Mouse (Mus musculus) megakaryocyte, adult 5-6 weeks (primary cell): ENCODE measurements around the gene Zranb3. TPM values are rescaled to one million over a fixed set of nuclear protein-coding genes. Genes with fewer than 3 reads are reported as not detected.
"Not testable (repeated sequence)": the region's sequence is repeated elsewhere in the genome, so short reads cannot be mapped to it uniquely, and the experiment has no call there.

Experiments used
- ATAC-seq: 2 replicates; pipeline ENCODE4 v1.8.0; 2016; ENCODE audit warnings: mild to moderate bottlenecking, inconsistent platforms; ENCODE audit not compliant: poor library complexity, severe bottlenecking
- total RNA-seq, 2 experiments: library from RNA; stranded (forward) in 1 of 2; stranded (reverse) in 1 of 2; fragments of 153-499, 151-499 nt in 1 of 2; fragments of 221-1000, 200-1000 nt in 1 of 2; gene quantifications; 2 replicates each; pipeline versions ENCODE4 v1.2.3 to v1.2.4; 2015 to 2017

Zranb3 gene
- total RNA-seq (2015) = 3.7 and 9.0 TPM in 2 replicates
- 6.4 TPM in 2 replicates for total RNA-seq (2017)

- peak; percentile 86 for ATAC-seq
Observed at GRCm38 (mm10) chr1:128102641-128103461, at the start of gene Zranb3, which contains the start of gene R3hdm1. Gene Zranb3, minus strand, starts transcription at chr1:128103047. Gene R3hdm1, plus strand, starts transcription at chr1:128103301.

DNA sequence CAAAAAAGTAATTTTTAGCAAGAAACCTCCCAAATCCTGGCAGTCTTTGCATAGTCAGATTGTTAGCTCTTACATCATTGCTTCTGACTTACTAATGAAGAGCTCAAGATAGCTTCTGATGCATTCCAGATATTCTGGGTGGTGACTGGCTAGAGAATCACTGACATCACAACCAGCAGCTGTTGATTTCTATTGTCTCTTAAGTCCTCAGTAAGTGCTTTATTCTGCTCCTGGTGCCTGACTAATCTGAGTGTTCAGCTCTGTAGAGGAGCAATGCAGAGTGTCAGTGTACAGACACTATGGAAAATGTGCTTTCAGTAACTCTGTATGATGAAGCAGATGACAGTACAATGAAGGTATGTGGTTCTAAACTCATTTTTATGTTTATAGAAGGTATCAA lies 38.9 kb upstream of the Zranb3 start:
- ATAC-seq = no peak

DNA sequence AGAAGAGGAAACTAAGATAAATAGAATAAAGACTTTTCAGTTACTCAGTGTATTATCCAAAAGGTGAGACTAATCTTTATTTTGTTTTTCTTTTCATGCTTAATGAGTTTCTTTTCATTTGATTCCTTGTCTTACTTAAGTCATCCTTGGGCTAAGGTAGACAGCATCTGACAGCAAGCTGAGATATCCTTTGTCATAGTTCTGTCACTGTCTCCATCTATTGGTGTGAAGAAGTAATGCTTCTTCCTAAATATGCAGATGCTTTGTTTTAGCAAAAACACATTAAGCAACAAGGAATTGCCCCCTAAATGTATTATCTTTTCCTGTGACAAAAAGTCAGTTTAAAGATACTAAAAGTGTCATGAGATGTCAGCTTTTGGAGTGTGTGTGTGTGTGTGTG lies 38.2 kb upstream of the Zranb3 start:
- no peak for ATAC-seq

DNA sequence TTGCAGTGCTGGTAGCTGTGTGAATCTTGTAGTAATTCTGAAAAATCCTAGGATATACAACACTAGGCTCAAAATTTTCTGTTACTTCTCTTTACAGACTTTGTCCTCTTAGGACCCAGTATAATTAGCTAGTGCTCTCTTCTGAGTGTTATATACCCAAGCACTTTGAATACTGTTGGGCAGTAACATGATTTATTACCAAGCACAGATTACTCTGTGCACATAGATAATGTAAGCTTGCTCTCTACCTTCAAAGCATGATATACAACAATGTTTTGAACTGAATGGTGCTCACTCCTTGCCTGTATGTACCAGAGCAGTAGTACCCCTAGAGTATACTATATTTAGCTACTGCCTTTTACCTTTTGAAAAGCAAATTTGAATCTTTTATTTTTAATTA lies 33.4 kb upstream of the Zranb3 start:
- ATAC-seq = not testable (repeated sequence)

GRCm38 (mm10) chr1:128120913-128121627 lies 18.2 kb upstream of the Zranb3 start:
- no peak for ATAC-seq

DNA sequence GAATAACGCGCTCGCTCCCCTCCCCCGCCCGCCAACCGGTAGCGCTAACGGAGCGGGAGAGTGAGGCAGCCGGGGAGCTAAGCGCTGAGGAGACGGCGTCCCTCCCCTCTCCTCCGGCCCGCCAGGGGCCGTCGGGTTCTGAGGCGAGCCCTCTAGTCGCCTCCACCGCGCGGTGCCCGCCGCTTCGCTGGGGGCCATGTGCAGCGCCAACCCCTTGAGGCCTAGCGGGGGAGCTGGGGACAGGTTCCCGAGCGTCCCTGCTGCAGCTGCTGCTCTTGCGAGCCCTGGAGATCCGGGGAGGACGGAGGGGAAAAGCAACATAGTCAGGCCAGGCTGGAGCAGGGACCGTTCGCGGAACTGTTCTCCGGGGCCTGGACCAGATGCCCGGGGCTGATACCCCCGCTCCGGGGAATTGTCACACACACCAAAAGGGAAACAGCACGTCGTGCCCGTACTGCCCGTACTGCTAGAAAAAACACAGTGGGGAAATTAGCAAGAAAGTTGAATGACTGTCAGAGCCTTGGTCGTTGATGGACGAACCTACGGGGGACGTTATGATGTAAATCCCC lies 757 bp upstream of the Zranb3 start:
- ATAC-seq = peak; percentile 20

- ATAC-seq = peak; percentile 41
Observed at GRCm38 (mm10) chr1:128102251-128102640, 601 bp downstream of the Zranb3 start.

DNA sequence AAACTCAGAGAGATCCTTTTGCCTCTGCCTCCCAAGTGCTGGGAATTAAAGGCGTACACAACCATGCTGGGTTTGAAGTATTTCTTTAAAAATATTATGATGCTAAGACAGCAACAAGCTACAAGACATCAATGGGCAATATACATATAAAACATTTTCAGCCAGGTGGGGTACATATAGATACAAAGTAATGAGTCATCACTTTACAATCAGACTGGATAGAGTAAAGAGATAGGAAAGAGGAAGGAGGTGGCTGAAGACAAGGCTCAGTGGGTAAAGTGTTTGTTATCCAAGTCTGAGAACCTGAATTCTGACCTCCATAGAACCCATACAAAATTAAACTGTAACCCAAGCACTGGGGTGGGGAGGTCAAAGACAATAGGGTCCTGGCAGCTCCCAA lies 4.5 kb downstream of the Zranb3 start:
- ATAC-seq = no peak

- ATAC-seq = no peak
Observed at GRCm38 (mm10) chr1:128094686-128095085, 8.2 kb downstream of the Zranb3 start.

DNA sequence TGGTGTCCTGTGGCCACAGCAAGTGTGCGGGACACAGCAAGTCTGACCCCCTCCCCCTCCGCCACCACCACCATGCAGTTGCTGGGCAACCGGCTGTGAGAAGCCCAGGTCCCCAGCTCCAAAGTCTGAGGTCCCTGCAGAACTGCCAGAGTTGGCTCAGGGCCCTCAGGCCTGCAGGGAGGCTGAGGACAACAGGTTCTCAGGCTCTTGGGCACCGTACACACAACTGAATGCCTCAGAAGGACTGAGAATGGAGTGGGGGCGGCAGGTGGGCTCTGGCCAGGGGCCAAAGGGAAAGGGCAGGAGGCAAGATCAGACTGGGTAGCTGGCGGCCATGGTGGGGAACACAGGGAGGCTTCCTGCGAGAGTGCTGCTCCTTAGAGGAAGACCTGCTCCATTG lies 20.0 kb downstream of the Zranb3 start:
- ATAC-seq = no peak

- no peak for ATAC-seq
Observed at GRCm38 (mm10) chr1:128081873-128082272, 21.0 kb downstream of the Zranb3 start.

DNA sequence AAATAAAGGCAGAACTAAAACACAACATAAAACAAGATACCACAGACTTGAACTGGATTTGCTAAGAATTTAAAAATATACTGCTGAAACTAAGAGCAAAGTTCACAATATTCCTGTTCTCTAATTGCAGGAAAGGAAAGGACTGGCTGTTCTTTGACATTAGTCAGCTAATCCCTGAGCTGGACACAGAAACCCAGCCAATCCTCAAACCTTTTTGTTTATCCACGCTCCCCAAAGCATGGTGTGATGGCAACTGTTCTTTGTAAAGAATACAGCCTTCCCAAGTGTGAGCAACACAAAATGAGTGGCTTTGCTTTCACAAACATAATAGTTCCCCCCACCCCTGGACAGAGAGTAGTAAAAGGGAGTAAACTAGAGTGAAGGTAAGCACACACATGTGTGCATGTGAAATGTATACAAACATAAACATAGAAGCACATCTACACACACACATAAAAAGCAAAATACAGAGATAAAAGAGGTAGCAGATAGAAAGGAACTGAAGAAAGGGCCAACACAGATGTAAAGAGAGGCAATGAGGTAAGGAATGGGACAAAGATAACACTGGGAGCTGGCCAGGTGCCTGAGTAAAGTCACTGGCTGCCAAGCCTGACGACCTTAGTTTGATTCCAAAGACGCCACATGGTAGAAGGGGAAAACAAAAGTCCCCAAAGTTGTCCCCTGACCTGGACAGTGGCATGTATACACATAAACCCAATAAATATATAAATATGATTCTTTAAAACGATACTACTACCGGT lies 21.7 kb downstream of the Zranb3 start:
- no peak for ATAC-seq

GRCm38 (mm10) chr1:128078646-128079045 lies 24.2 kb downstream of the Zranb3 start:
- no peak for ATAC-seq

DNA sequence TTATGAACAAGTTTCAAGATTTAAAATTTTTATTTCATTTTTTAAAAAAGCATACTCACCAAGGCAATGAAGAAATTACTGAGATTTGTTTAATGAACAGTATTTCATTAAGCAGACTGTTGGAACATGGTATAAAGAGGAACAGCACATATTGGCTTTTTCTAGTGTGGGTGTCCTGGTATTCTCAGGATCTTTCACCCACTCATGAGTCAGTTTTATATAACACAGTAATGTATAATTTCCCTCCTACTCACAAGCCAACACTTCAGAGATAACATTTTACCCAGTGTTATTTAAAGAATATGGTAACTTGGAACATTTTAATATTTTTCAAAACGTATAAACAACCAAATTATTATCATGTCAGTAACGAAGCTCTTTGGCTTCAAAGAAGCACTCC lies 25.1 kb downstream of the Zranb3 start:
- no peak for ATAC-seq

DNA sequence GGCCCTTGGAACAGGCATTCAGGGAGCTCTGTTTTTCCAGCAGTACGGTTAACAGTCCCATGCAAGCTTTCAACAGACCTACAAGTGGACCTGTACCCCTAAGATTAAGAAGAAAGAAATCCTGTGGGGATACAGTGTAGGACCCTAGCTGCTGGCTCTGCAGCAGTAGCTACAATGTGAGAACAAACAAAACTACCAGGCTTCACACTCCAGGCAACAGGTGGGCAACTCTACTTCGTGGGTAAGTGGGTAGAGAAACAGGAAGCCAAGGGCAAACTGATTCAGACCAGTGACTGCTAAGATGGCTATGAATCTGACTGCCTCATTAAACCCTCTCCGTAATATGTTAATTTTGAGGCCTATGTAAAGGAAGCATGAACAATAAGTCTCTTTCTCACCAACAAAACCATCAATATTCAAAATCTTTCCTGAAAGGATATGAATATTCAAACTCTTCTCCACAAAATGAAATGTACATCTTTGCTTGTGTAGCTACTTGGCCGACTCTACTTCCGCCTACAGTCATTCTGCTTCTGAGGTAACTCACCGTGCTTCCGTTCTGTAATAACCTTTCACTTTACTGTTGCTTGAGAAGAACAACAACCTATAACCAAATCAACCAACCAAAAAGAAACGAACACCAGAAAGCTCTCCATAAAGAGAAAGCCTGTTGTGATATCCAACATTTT lies 25.9 kb downstream of the Zranb3 start:
- no peak for ATAC-seq

GRCm38 (mm10) chr1:128073051-128073450 lies 29.8 kb downstream of the Zranb3 start:
- no peak for ATAC-seq

GRCm38 (mm10) chr1:128070003-128070402 lies 32.8 kb downstream of the Zranb3 start:
- ATAC-seq = no peak

DNA sequence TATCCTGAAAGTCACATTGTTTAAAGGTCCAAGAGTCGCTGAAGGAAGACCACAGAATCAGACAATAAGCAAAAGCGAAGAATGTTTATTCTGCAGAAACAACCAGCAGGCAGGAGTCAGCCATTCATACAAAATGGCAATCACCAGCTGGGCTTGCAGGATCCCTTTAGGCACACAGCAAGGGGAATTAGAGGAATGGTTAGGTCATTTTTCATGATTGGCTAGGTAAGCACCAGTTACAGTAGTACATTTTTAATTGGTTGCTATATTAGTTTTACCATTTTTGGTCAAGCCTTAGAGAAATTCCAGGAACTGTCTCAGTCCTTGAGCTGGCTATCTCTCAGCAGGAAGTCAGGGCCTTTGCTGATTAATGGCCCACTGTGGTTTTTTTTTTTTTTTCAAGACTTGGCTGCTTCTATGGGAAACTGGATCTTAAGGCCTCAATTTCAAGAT lies 33.9 kb downstream of the Zranb3 start:
- ATAC-seq = 0 out of 2 replicates have a peak, but pooled peaks have one; percentile 10

GRCm38 (mm10) chr1:128064716-128065115 lies 38.1 kb downstream of the Zranb3 start:
- no peak for ATAC-seq

GRCm38 (mm10) chr1:128062167-128062566 lies 40.7 kb downstream of the Zranb3 start:
- ATAC-seq = no peak
